Mouse (Mus musculus): ENCODE data around the gene Lim2. TPM values are rescaled to one million over a fixed set of nuclear protein-coding genes. Genes with fewer than 3 reads are reported as not detected.
"Not testable (repeated sequence)": the region's sequence is repeated elsewhere in the genome, so short reads cannot be mapped to it uniquely, and the experiment has no call there.

The Lim2 gene
- not detected for total RNA-seq (2021)
- long read RNA-seq = 0 reads

DNA sequence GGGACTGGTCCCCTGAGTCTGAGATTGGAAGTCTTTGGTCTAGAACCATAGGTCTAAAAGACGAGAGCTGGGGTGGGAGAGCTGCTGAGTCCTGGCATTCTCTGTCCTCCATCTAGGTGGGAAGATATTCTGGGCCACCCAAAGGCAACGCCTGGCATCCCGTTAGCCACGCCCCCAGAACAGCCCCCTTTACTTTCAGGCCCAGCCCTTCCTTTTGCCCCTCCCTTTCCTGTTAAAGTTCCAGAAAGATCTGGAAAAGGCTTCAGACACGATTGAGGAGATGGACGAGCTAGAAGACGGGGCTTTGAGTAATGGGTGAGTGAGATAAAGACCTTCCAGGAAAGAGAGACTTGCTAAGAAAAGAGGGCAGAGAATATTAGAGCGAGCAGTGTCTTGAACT lies at the start of gene Lim2:
TSS of gene Lim2 (plus strand) at position 265 of the 400 bp plus-strand sequence.
- DNase-seq (ENCODE audit: low spot score in 2 of 2) = no peak

DNA sequence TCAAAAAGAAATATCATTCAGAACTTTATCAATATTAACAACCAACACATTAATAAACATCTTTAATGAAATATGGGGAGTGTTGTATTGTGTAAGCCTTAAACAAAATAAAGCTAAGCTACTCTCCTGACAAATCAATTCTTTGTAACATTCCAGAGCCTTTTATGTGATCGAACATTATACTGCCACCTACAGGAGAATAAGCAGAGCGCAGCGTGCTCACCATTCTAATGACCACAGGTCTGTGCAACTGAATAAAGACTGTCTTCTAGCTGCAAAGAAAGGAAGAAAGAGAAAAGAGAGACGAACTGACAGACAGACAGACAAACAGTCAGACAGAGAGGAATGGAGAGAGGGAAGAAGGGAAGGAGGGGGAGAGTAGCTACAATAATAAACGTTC lies 49.2 kb upstream of the Lim2 start:
- DNase-seq (ENCODE audit: low spot score in 2 of 2) = peak; percentile 25 to 46

GRCm38 (mm10) chr7:43392349-43393121 lies 34.9 kb upstream of the Lim2 start:
- DNase-seq (ENCODE audit: low spot score in 2 of 2) = no peak

DNA sequence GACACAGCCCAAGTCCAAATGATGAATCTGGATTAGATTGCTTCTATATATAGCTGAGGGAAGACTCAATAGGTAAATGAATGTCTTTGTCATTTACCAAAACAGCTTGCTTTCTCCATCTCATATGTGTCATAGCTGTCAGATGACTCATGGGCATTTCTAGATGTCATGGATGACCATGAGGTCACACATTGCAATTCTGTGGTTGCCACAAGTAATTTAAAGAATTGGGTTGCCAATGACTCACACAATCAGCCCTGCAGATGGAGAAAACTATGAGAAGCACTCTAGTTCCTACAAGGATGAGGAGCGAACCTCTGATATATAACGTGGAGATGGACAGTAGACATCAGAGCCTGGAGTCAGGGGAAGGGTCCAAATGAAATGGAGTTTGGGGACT lies 28.0 kb upstream of the Lim2 start:
- no peak for DNase-seq (ENCODE audit: low spot score in 2 of 2)

- DNase-seq (ENCODE audit: low spot score in 2 of 2) = no peak
Measured at GRCm38 (mm10) chr7:43402718-43403117, 24.8 kb upstream of the Lim2 start.

DNA sequence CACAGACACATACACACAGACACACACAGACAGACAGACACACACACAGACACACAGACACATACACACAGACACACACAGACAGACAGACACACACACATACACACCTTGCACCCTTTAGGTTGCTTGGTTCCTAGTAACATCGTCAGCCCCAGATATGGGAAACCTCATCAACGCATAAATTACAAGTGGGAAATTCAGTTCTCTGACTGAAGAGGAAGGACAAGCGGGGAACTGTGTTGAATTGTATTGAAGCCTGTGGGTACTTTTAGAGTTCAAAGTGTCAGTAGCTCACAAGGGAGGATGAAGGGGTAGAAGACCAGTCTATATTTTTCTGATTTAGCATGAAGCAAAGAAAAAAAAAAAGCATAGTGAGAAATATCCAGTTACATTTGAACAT lies 19.9 kb upstream of the Lim2 start:
- DNase-seq (ENCODE audit: low spot score in 2 of 2) = no peak

- no peak for DNase-seq (ENCODE audit: low spot score in 2 of 2)
Measured at GRCm38 (mm10) chr7:43408131-43408553, 19.3 kb upstream of the Lim2 start, which contains the start of gene Siglecg. Gene Siglecg (plus strand): TSS chr7:43408204.

- no peak for DNase-seq (ENCODE audit: low spot score in 2 of 2)
Measured at GRCm38 (mm10) chr7:43409084-43409483, 18.4 kb upstream of the Lim2 start.

- DNase-seq (ENCODE audit: low spot score in 2 of 2) = not testable (repeated sequence)
Measured at GRCm38 (mm10) chr7:43411724-43412123, 15.7 kb upstream of the Lim2 start.

DNA sequence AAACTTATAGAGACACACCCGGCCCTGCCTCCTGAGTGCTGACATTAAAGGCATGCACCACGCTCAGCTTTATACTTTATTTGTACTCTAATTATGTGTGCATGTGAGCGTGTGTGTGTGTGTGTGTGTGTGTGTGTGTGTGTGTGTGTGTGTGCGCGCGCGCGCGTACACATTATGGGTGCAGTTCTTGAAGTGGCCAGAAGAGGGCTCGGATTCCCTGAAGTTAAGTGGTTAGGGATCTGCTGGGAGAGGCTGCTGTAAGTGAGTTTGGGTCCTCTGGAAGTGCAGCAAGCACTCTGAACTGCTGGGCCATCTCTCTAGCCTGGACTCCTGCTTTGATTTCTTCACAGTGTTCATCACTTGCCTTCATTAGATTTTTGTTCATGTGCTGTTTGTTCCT lies 10.2 kb upstream of the Lim2 start:
- DNase-seq (ENCODE audit: low spot score in 2 of 2) = no peak

- peak; percentile 86 to 88 for DNase-seq (ENCODE audit: low spot score in 2 of 2)
Measured at GRCm38 (mm10) chr7:43422995-43423617, 4.4 kb upstream of the Lim2 start.

DNA sequence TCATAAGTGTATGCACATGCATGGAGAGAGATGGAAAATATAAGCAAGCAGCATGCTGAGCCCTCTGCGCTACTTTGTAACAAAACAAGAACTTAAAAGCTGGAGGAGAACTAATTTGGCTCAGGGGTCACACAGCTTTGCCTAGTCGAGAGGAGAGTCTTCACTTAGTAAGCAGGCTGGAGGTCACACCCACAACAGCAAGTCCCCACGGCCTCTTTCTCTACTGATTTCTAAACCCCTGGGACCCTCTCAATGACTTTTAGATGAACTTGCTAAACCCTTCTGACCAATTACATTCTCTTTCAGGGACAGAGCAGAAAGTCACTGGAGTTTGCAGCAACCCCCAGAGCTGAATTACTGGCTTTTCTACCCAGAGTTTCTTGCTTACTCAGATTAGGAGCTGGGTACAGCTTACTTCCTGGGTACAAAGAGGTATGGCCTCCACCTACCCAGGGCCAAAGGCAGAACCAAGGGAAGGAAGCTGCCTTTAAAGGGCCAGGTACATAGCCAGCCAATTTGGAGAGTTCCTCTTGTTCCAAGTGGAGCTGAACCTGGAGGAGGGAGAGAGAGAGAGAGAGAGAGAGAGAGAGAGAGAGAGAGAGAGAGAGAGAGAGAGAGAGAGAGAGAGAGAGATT lies 3.4 kb upstream of the Lim2 start:
- no peak for DNase-seq (ENCODE audit: low spot score in 2 of 2)

- no peak for DNase-seq (ENCODE audit: low spot score in 2 of 2)
Measured at GRCm38 (mm10) chr7:43429500-43429899, 2.0 kb downstream of the Lim2 start.

DNA sequence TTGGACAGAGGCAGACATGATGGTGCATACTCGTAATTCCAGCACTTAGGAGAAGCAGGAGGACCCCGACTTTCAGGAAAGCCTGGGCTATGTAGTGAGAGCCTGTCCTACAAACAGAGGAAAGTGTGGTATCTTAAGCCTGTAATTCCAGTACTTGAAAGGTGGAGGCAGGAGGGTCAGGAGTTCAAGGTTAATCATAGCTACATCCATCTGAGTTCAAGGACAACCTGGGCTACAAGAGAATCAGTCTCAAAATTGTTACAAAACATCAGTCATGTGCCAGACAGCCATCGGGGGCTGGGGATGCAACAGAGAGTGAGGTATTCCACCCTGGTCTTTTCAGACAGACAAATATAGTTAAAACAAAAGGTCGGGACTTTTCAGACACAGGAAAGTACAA lies 5.4 kb downstream of the Lim2 start:
- no peak for DNase-seq (ENCODE audit: low spot score in 2 of 2)

DNA sequence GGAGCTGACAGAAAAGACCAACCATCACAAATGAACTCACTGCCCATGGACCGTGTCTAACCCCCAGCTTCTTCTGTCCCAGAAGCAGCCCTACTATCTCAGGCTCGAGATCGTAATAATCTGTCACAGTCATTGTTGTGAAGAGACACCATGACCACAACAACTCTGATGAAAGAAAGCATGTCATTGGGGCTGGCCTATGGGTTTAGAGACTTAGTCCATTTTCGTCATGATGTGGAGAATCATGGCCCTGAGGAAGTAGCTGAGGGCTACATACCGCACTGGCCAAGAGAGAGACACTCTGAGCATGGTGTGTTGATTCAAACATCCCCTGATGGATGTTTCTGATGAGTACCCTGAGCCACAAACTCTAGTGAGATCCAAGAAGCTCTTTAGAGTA lies 7.2 kb downstream of the Lim2 start:
- no peak for DNase-seq (ENCODE audit: low spot score in 2 of 2)

DNA sequence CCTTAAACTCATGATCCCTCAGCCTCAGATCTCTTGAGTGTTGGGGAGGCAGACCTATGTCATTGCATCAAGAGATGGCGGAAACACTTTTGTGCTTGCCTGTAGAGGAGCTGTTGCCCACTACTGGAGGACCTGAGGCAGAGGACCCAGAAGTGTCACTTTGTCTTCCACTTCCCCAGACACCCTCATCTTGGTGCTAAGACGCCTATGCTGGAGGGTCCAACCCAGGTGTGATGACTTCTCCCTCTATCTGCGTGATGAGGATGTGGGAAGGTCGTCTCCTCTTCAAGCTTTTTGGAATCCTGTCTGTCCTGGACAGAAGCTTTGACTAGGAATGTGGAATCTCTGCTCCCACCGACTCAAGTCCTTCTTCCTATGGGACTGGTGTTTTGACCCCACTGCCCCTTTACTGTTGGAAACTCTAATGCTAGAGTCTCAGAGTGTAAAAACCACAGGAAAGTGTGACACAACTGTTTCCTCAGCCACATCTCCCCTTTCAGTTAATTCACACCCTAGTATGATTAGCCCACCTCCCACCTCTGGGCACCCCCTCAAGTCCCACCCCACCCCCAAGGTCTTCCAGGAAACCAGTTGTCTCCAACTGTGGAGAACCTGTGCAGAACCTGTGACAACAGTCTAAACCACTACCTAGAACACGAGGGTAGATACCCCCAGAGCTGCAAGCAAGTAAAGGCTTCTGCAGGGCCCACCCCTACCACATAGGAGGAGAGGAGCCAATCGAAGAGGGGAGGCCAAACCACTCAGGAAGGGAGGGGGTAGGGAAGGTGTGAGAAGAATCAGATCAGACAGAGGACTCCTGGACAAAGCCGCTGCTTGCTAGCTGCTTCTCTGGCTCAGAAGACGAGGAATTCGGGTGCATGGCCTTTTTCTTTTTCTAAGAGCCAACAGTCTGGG lies 9.1 kb downstream of the Lim2 start, which contains the start of gene Nkg7:
TSS of gene Nkg7 (plus strand) at position 733 of the 915 bp plus-strand sequence.
- DNase-seq (ENCODE audit: low spot score in 2 of 2) = no peak

DNA sequence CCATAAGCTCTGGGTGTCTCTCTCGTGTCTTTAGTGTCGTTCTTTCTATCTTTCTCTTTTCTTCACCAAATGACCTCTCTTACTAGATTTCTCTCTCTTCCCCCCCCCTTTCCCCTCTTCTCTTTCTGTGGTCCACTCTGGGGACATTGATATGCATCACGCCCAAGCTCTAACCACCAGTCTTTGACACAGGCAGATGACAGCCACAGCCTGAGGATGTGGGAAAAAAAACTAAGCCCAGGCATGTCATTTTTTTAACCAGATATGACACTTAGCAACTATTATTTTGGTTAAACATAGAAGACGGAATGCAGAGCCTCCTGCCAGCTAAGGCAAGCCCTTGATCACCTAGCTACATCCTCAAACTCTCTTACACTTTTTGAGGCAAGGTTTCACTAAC lies 11.1 kb downstream of the Lim2 start:
- no peak for DNase-seq (ENCODE audit: low spot score in 2 of 2)

DNA sequence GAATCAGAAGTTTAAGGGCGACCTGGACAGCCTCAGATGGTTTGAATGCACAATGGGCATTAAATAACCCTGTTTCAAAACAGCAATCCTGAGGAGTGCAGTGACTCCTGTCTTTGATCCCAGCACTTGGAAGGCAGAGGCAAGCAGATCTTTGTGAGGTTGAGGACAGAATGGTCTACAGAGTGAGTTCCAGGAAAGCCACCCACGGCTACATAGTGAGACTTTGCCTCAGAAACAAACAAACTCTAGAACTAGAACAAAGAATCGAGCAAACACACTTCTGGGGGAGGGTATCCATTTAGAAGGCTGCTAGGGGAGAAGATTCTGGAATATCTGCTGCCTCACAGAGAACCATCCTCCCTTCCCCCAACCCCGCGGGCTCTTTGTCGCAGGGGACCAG lies 13.0 kb downstream of the Lim2 start, which contains the start of gene Cldnd2:
TSS of gene Cldnd2 (plus strand) at position 301 of the 400 bp plus-strand sequence.
- DNase-seq (ENCODE audit: low spot score in 2 of 2) = no peak

DNA sequence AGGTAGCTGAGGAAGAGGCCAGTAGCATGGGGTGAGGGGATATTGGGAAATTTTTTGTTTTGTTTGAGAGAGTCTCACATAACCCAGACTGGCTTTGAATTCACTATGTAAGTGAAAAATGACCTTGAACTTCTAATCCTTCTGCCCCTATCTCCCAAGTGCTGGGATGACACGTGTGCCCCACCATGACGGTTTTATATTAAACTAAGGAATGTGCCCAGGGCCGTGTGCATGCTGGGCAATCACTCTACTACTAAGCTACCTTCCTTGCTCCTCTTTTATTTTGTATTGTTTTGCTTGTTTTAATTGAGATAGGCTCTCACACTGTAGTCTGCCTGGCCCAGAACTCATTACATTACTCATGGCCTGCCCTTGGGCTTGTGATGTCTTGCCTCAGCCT lies 13.6 kb downstream of the Lim2 start:
- no peak for DNase-seq (ENCODE audit: low spot score in 2 of 2)

DNA sequence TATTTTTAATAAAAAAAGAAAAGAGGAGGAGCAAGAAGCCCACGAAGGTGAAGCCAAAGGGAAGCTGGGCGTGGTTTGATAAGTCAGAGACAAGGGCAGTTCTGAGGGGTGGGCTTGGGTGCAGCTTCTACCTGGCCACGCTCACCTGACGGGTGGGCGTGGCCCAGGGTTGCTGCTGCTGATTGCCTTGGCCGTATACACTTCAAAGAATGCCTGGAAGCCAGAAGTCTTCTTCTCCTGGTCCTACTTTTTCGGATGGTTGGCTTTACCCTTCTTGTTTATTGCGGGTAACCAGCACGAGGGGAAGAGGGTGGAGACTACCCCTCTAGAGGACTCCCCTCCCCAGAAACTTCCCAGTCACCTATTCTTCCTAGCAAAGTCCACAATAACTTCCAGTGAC lies 15.2 kb downstream of the Lim2 start:
- DNase-seq (ENCODE audit: low spot score in 2 of 2) = no peak

Measured in layer of hippocampus, postnatal 10 days (tissue).